Mouse (Mus musculus) forebrain, embryonic 16.5 days (tissue): ENCODE measurements around the gene Rcan2. TPM values are rescaled to one million over a fixed set of nuclear protein-coding genes. Genes with fewer than 3 reads are reported as not detected.
"Not testable (repeated sequence)": the region's sequence is repeated elsewhere in the genome, so short reads cannot be mapped to it uniquely, and the experiment has no call there.

Experiments
- ATAC-seq: fragments of 200-750 bp; cut with Nextera tagmentation; 2 replicates; pipeline ENCODE4 v1.8.0; 2017; ENCODE audit warnings: mild to moderate bottlenecking, moderate library complexity
- H3K27ac ChIP-seq: fragments of 300-500 bp; sonication (generic); 2 replicates; pipeline ENCODE4 v1.5.1; 2014; ENCODE audit warnings: low read length, control low read depth
- H3K27me3 ChIP-seq: fragments of 300-500 bp; sonication (generic); replicated peaks from 2 replicates; pipeline ENCODE4 v1.6.1; 2014; ENCODE audit warnings: low read length; ENCODE audit not compliant: control insufficient read depth, insufficient read depth
- H3K36me3 ChIP-seq: fragments of 300-500 bp; sonication (generic); 2 replicates; pipeline ENCODE4 v1.6.1; 2014; ENCODE audit not compliant: control insufficient read depth, insufficient read depth
- H3K4me1 ChIP-seq: fragments of 300-500 bp; sonication (generic); replicated peaks from 2 replicates; pipeline ENCODE4 v1.6.1; 2014; ENCODE audit warnings: low read length; ENCODE audit not compliant: control insufficient read depth, insufficient read depth
- H3K4me2 ChIP-seq: fragments of 300-500 bp; sonication (generic); 2 replicates; pipeline ENCODE4 v1.6.1; 2014; ENCODE audit warnings: mild to moderate bottlenecking, low read length, control low read depth
- H3K4me3 ChIP-seq: fragments of 300-500 bp; sonication (generic); replicated peaks from 2 replicates; pipeline ENCODE4 v1.5.1; 2014; ENCODE audit warnings: mild to moderate bottlenecking, low read length, control low read depth
- H3K9ac ChIP-seq: fragments of 300-500 bp; sonication (generic); replicated peaks from 2 replicates; pipeline ENCODE4 v1.6.1; 2014; ENCODE audit warnings: low read depth, low read length, control low read depth
- H3K9me3 ChIP-seq: fragments of 300-500 bp; sonication (generic); 2 replicates; pipeline ENCODE4 v1.6.1; 2016; ENCODE audit warnings: low read length; ENCODE audit not compliant: control insufficient read depth
- WGBS: fragments of 180-500 bp; shearing (Covaris S2); extraction: QIAGEN DNeasy Blood & Tissue Kit; methylation state at CpG from one replicate; pipeline ENCODE4 v1.1.7; 2014; 5-methylcytosine and 5-hydroxymethylcytosine counted together
- polyA plus RNA-seq: library from polyadenylated mRNA; unstranded; fragments of >200 nt; fragmentation: Nextera tagmentation; extraction: Ambion mirVana; gene quantifications from 2 replicates; pipeline ENCODE4 v1.2.1, GENCODE M21; 2015

Rcan2 gene
- polyA plus RNA-seq, 1 experiment from 2014 or later, result 47.1 TPM

DNA sequence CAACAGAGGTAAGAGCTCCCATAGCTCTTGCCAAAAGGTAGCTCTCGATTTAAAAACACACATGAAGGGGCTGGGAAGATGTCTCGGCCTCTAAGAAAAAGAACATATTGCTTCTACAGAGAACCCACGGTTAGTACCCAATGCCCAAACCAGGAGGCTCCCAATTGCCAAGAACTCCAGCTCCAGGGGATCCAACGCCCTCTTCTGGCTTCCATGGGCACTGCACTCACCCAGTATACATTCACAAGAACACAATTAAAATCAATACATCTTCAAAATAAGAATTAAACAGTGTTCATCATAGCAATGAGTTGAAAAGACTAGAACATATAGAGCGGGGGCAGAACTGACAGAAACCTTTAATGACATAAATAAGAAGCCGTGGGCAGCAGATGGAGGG, 17.2 kb downstream of the Rcan2 start:
- ATAC-seq, result no peak
- no peaks in the 10 kb centered on the region for H3K36me3 ChIP-seq
- no peaks in the 10 kb centered on the region for H3K4me1 ChIP-seq
- 83% methylated on average over 6 of the region's 6 CpGs for WGBS
- no peaks in the 10 kb centered on the region for H3K27me3 ChIP-seq
- no peak overlapping the region for H3K4me2 ChIP-seq
- H3K9me3 ChIP-seq, result no peaks in the 10 kb centered on the region
- no peak overlapping the region for H3K4me3 ChIP-seq
- no peak overlapping the region for H3K9ac ChIP-seq
- no peak overlapping the region for H3K27ac ChIP-seq

DNA sequence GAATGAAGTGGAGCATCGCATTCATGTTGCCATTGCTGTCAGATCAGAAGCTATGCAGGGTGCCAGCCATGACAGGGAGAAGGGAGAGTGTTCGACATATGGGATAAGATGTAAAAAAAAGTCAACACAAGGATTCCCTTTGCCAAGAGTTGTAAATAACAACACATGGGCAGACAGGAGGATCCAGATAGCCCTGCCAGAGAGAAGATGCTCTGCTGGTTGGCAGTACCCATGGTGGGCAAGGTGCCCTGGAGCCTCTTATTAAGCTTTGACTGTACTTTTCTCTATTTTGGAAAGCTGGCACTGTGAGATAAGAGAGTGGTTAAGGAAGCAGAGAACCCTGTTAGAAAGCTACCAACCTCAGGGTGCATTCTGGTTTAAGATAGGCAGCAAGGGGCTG, 19.8 kb downstream of the Rcan2 start:
- Histone ChIP-seq H3K4me1 (no peaks in the 10 kb centered on the region), H3K27ac (no peak overlapping the region), H3K4me2 (no peak overlapping the region), H3K4me3 (no peak overlapping the region), H3K9me3 (no peaks in the 10 kb centered on the region), H3K27me3 (no peaks in the 10 kb centered on the region), H3K9ac (no peak overlapping the region), H3K36me3 (no peaks in the 10 kb centered on the region)
- peak; percentile 83 for ATAC-seq
- WGBS, result 70% methylated on average over 2 of the region's 2 CpGs

DNA sequence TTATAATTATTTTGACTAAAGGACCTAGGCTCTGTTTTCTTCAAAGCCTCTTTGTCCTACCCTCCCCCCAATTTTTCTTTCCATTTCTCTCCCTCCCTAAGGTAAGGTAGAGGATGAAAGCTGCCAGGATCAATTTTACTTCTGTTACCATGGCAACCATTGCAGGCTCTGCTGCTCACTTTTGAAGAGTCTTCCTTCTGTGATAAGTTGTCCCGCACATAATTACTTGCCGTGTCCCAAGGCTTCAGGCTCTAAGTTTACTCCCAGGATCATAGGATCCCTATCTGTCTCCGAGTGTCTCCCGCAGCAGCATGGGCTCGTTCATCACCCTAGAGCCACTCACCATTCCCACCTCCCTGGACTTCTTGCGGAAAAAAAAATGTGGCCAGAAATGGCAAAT, 21.1 kb downstream of the Rcan2 start:
- ATAC-seq, result peak; percentile 48; the same call in 1 of the 2 replicates

DNA sequence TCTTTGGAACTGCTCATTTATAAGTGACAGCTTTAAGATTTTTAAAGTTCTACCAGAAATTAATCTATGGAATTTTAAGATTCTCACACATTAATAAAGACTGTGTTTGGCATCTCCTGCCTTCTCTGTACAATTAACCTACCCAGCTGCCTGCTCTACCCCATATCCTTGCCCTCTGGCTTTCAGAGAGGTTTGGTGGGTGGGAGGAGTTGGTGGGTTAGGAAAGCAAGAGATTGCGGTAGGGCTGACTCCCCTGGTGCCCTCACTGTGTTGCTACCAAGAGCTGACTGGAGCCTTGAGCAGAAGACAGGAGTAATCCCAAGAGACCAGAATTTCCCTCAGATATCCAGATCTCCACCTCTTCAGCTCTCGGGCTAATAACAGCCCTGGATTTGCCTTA, 21.5 kb downstream of the Rcan2 start:
- no peak overlapping the region for H3K4me2 ChIP-seq
- no peaks in the 10 kb centered on the region for H3K36me3 ChIP-seq
- WGBS, result 78% methylated on average over 2 of the region's 2 CpGs
- no peak overlapping the region for H3K9ac ChIP-seq
- no peak overlapping the region for H3K4me3 ChIP-seq
- H3K27me3 ChIP-seq, result no peaks in the 10 kb centered on the region
- no peak for ATAC-seq
- H3K4me1 ChIP-seq, result no peaks in the 10 kb centered on the region
- no peaks in the 10 kb centered on the region for H3K9me3 ChIP-seq
- no peak overlapping the region for H3K27ac ChIP-seq

More for the DNA sequence above, 21.1 kb downstream of the Rcan2 start:
- H3K9ac ChIP-seq, result no peak overlapping the region
- no peak overlapping the region for H3K4me2 ChIP-seq
- no peaks in the 10 kb centered on the region for H3K4me1 ChIP-seq
- 56% methylated on average over 6 of the region's 6 CpGs for WGBS
- no peak overlapping the region for H3K4me3 ChIP-seq
- H3K27ac ChIP-seq, result no peak overlapping the region
- H3K36me3 ChIP-seq, result no peaks in the 10 kb centered on the region
- no peaks in the 10 kb centered on the region for H3K9me3 ChIP-seq
- no peaks in the 10 kb centered on the region for H3K27me3 ChIP-seq

DNA sequence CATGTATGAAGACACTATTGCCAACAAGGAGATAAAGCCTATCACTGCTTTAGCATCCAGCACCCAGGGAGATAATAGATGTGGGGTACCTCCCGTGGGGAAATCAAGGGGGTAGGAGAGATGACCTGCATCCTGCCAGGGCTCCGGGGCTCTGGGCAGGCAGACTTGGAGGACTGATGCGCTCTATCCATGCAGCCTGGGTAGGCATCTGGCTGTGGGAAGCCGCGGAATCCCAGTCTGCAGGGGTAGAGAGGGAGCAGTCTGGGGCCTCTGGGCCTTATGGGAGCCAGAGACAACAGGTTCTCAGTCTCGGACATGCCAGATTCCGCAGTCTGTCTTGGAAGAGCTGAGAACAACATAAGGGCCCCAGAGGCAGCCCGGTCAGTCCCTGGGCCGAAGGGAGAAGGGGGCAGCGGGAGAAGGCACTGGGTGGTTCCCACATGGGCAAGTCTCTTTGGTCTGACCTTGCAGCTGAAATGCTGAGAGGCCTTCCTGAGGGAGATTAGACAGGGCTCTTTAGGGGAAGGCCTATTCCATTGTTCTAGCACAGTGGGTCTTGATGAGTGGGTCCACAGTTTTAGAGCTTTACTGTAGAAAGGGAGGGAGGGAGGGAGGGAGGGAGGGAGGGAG, 23.7 kb downstream of the Rcan2 start:
- no peak overlapping the region for H3K4me3 ChIP-seq
- H3K36me3 ChIP-seq, result no peaks in the 10 kb centered on the region
- H3K4me2 ChIP-seq, result no peak overlapping the region
- H3K27me3 ChIP-seq, result no peaks in the 10 kb centered on the region
- no peaks in the 10 kb centered on the region for H3K4me1 ChIP-seq
- no peak overlapping the region for H3K27ac ChIP-seq
- H3K9me3 ChIP-seq, result no peaks in the 10 kb centered on the region
- H3K9ac ChIP-seq, result no peak overlapping the region
- no peak for ATAC-seq
- 73% methylated on average over 10 of the region's 10 CpGs for WGBS

DNA sequence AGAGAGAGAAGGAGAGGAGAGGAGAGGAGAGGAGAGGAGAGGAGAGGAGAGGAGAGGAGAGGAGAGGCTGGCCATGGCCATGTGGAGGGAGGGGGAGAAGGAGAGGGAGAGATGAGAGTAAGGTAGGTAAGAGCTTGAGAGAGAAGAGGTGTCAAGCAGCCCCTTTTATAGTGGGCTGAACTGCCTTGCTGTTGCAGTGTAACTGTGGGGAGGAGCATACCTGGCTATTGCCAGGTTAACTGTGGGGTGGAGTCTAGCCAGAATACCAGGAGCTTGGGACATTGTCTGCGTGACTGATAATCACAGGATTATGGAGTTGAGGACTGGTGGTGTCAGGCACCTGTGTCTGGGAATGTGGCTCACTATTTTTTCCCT, 24.2 kb downstream of the Rcan2 start:
- H3K4me1 ChIP-seq, ATAC-seq: not testable (repeated sequence)
- WGBS, result 64% methylated on average over 1 of the region's 1 CpGs

DNA sequence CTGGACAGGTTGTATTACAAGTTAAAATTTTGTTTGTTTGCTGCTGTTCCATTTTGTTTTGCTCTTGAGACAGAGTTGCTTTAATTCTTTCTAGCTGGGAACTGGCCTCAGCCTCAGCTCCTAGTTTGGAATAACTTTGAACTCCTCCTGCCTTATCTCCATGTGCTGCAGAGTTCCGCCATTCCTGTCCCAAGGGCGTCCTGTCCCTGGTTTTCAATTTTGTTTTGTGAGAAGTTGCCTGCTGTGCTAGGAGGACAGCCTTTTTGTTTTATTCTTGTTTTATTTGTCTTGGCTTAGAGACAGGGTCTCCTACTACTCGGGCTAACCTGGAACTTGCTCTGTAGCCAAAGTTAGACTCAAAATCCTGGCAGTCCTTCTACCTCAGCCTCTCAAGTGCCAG, 26.1 kb downstream of the Rcan2 start:
- no peak for ATAC-seq
- 55% methylated on average over 3 of the region's 3 CpGs for WGBS
- Histone ChIP-seq H3K4me2 (no peak overlapping the region), H3K4me1 (no peaks in the 10 kb centered on the region), H3K9me3 (no peaks in the 10 kb centered on the region), H3K36me3 (no peaks in the 10 kb centered on the region), H3K9ac (no peak overlapping the region), H3K27me3 (no peaks in the 10 kb centered on the region; the same call in 1 of the 2 replicates), H3K4me3 (no peak overlapping the region), H3K27ac (no peak overlapping the region)

More for the DNA sequence above, 24.2 kb downstream of the Rcan2 start:
- not testable (repeated sequence) for H3K27ac ChIP-seq, H3K9ac ChIP-seq, H3K4me3 ChIP-seq, H3K27me3 ChIP-seq, H3K4me2 ChIP-seq, H3K9me3 ChIP-seq, H3K36me3 ChIP-seq

DNA sequence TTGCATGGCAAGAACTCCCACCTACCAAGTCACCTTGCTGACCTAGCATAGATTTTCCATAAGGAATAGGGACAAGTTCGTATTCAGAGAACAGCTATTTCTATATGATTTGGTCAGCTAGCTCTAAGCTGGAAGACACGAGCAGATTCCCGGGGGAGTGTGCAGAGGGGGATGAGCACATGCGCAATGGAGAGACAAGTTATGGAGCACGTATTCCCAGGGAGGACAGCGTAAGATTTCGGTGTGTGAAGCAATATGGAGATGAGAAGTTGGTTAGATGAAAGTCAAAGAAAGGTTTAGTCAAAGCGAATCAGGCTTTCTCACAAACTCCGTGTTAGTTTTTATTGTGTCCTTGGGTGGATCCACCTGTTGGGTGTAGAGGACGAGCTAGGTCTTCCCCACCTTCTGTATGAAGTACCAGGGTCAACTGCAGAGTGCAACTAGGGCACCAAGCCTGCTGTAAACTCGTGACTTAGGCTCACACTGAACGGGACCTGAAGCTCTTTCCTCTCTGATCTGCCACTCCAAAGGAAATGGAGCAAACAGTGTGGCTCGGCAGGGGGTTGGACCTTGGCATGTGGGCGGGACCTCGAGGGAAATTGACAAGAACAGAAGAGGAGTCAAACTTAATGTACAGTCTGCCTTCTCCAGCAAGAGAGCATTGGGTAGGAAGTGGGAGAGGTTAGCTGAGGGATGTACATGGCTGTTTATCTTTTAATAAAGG, 31.4 kb downstream of the Rcan2 start:
- Histone ChIP-seq H3K4me3 (no peak overlapping the region), H3K4me1 (no peaks in the 10 kb centered on the region), H3K4me2 (no peak overlapping the region), H3K9ac (no peak overlapping the region), H3K27ac (no peak overlapping the region), H3K9me3 (no peaks in the 10 kb centered on the region), H3K36me3 (no peaks in the 10 kb centered on the region), H3K27me3 (no peaks in the 10 kb centered on the region; the same call in 1 of the 2 replicates)
- 73% methylated on average over 15 of the region's 15 CpGs for WGBS
- no peak for ATAC-seq

DNA sequence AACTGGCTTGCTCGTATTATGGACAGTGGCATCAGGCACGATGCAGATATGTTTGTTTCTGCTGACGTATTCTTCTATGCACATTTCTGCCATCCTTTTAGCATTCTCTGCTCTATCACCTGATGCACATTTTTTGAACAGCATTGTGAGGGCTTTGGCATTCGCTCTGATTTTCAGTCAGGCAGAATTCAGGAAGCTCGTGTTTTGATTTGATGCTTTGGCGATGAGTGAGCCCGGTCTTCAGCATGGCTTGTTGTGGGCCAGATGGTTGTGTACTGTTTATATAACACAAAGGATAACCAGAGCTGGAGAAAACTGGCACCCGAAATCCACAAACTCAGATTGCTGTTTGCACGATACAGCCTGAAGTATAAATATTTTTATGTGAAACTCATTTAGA, 39.1 kb downstream of the Rcan2 start:
- Histone ChIP-seq H3K4me2 (no peak overlapping the region), H3K36me3 (no peaks in the 10 kb centered on the region), H3K4me3 (no peak overlapping the region), H3K27me3 (no peaks in the 10 kb centered on the region), H3K4me1 (no peaks in the 10 kb centered on the region), H3K27ac (no peak overlapping the region), H3K9ac (no peak overlapping the region), H3K9me3 (no peaks in the 10 kb centered on the region)
- ATAC-seq, result peak; percentile 61
- WGBS, result 69% methylated on average over 9 of the region's 9 CpGs
